Mouse (Mus musculus): ENCODE data around the gene Cadm3.

Cadm3 gene

GRCm38 (mm10) chr1:173359590-173360290 lies 7.8 kb downstream of the Cadm3 start:
- no peak for DNase-seq (ENCODE audit: low read depth, low spot score)

- no peak for DNase-seq (ENCODE audit: low read depth, low spot score)
Measured at GRCm38 (mm10) chr1:173357799-173358198, 9.7 kb downstream of the Cadm3 start.

DNA sequence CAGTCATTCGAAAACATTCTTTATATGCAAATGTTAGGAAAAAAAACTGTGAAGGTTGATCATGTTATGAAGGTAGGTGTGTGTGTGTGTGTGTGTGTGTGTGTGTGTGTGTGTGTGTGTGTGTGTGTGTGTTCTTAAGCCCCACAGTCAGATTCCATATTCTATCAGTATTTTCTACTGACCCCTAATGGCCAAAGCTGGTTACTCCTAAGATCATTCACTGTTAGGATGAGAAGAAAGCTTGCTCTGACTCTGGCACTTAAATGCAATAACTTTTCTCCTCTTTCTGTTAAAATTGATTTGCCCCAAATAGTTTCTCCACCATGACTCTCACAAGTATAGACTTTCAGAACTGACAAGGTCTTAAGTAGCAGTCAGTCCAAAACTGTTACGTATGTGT lies 10.8 kb downstream of the Cadm3 start:
- no peak for DNase-seq (ENCODE audit: low read depth, low spot score)

DNA sequence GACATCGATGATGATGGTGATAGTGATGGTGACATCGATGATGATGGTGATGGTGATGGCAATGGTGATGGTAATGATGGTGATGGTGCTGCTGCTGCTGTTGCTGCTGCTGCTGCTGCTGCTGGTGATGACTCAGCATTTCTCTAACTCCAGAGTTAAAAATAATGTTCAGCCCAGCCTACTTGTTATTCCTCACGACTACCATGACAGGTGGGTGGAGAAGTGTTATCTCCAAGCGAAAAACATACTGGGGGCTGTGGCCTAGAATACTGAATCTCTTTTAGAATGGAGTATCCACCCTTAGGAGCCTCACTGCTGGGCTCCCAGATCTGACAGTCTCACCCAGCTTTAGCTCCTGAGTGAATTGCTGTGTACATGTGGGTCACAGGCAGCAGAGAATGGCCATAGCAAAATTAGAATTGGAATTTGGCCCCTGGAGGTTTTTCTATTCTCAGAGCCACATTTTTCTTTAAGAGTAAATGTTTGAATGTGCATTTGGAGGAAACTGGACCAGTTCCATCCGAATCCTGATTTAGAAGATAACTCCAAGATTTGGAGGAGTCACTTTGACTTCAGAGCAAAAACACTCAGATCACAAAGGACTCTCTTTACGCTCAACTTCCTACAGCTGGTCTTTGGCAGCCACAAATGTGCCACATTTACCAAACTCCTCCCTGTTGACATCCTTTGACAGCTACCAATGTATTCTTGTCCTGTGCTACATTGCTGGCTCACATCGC lies 12.2 kb downstream of the Cadm3 start:
- no peak for DNase-seq (ENCODE audit: low read depth, low spot score)

GRCm38 (mm10) chr1:173350372-173350957 lies 17.0 kb downstream of the Cadm3 start, which contains the start of gene Aim2:
TSS of gene Aim2 (plus strand) at chr1:173350879.
- DNase-seq (ENCODE audit: low read depth, low spot score): no peak

DNA sequence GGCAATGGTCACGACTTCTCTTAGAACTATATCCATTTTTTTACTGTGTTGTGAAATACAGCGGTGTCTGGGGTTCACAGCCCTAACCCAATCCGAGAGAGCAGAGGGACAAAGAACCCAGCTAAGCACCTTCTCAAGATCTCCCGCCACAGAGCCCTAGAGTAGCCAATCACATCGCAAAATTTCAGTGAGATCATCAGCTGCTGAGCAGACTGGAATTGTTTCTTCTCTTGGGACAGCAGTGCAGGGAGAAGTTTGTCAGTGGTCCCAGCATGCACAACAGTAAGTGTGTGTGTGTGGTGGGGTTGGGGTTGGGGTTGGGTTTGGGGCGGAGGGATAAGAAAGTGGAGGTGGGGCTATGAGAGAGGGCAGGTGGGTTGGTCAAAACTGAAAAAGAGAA lies 17.5 kb downstream of the Cadm3 start:
- no peak for DNase-seq (ENCODE audit: low read depth, low spot score)

GRCm38 (mm10) chr1:173349192-173349591 lies 18.3 kb downstream of the Cadm3 start:
- DNase-seq (ENCODE audit: low read depth, low spot score): no peak

DNA sequence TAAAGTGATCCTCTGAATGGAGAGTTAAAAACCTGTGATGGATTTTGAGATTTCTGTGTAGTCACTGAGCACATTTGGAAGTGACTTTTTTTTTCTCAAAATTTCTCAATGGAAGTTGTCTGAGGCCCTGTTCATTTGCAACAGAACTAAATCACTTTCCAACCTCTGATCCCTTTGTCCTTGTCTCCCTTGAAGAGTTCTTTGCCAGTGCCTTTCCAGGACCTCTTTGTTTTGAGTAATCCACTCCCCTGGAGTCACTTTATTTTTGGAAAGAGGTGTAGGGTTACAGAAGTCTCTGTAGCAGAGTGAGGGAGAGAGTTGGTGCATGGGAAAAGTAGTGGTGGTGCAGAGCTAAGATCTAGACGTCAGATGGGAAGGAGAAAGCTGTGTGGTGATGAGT lies 19.0 kb downstream of the Cadm3 start:
- no peak for DNase-seq (ENCODE audit: low read depth, low spot score)

DNA sequence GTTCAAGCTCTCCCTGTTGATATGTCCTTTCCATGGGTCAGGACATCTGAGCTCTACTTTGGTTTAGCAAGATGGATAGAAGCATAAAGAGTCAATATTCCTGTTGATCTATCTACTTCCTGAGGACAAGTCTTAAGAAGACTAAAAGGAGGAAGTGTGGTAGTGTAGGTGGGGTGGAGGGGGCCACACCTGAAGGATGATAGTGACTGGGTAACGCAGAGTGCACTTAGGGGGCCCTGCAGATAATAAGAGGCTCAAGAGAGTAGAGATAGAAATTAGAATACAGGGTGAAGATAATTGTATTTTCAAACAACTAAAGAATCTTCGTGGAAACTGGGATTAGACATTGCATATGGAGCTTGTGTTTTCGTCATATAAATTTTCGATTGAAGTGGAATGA lies 22.4 kb downstream of the Cadm3 start:
- no peak for DNase-seq (ENCODE audit: low read depth, low spot score)

DNA sequence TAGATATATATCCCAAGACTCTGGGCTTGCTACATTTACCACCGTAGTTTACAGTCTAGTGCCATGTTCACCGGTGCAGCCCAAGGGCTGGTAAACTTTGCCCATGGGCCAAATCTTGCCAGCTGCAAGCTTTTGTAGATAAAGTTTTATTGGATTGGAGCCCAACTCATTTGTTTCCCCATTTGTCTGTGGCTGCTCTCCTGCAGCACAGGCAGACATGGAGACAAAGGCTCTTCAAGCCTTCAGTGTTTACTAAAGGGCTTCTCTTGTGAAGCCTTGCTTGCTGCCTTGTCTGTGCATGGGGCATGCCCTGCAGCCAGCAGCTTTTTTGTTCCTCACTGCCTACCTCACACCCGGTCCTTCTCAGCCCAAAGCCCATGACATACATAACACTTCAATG lies 23.6 kb downstream of the Cadm3 start:
- no peak for DNase-seq (ENCODE audit: low read depth, low spot score)

DNA sequence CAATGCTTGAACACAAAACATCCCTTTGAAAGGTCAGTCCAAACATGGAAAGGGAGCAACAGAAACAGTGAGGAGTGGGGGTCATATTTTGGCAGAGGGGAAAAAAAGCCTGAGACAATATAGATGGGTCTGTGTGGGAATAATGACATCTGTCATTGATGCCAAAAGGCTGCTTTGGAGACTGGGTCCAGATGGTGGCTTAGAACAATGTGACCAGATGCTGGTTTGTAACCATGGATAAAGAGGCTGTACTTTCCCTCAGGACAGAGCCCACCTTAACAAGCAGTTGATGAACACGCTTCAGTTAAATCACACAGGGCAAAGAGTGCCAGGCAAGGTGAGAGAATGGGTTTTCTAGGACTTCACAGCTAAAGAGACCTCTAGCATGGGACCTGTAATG lies 25.1 kb downstream of the Cadm3 start:
- no peak for DNase-seq (ENCODE audit: low read depth, low spot score)

DNA sequence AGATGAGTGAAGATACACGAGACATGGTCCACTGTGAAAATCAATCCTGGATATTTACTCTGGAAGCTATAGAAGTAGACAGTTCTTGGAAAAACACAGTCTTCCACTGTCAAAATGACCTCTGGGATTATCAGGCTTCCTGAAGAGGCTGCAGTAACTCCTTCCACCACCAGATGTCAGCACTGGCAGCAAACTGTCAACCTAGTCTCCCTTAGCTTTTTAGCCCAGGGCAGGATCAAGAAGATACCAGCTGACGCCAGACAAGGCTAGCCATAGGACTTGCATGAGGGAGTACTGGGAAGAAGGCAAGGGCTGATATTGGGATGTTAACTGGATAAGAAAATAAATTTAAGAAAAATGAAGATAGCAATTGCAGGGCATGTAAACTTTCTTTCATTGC lies 28.0 kb downstream of the Cadm3 start:
- peak; percentile 57 for DNase-seq (ENCODE audit: low read depth, low spot score)

GRCm38 (mm10) chr1:173337008-173337407 lies 30.5 kb downstream of the Cadm3 start:
- DNase-seq (ENCODE audit: low read depth, low spot score): no peak

- DNase-seq (ENCODE audit: low read depth, low spot score): no peak
Measured at GRCm38 (mm10) chr1:173335903-173336302, 31.6 kb downstream of the Cadm3 start.

DNA sequence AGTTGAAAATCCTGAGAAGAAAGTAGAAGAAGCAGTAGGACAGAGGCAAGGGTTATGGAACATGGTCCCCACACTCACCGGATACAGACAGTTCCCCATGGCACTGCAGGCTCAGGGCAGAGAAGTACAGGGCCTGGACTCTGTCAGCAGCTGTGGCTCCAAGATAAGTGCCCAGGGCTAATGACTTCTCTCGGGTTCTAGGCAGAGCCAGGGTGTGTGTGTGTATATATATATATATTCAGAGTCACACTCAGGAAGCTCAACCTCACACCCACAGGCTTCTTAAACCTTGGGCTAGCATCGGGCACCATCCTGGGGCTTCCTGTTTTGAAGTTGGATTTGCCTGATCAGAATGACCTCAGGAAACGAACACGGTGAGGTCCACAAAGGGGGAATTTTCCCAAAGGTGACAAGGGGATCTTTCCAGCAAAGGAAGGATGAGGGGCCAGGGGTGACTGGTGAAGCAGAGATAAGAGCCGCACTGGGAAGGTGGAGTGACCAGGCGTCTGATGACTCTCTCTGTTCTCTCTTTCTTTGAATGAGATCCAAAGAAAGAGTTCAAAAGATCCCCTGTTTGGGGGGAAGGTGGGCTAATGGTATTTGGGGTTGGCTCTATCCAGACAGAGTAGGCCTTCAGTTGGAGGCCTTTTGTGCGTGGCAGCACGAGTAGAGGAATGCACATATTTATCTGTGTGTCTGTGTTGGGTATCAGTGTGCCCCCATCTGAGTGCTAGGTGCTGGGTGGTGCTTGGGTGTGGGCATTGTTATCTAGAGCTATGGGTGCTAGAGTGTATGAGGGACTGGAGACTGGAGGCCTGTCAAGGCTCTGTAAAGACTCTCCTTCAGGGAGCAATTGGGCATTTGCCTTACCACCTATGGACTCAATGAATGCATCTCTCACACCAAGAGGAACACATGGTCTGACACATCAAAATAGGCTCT lies 33.9 kb downstream of the Cadm3 start, which contains the start of gene Ackr1:
TSS of gene Ackr1 (minus strand) at position 439 of the 942 bp plus-strand sequence.
- DNase-seq (ENCODE audit: low read depth, low spot score): no peak

GRCm38 (mm10) chr1:173332418-173332817 lies 35.1 kb downstream of the Cadm3 start:
- no peak for DNase-seq (ENCODE audit: low read depth, low spot score)

DNA sequence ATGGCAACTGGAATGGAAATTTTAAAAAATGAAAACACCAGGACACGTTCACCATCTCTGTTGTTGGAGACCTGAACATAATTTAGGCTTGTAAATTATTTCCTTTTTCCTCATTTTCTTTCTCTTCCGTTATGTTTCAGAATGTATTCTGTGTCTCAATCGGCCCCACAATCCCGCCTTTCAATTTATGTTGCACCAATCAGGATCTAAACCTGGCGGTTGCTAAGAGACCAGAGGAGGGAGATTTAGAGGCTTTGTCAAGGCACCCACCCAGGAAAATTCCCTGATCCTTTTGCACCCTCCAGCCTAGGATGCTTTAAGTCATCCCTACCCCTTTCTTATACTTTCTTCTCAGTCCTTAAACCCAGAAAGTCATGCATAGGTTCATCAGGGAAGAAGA lies 37.8 kb downstream of the Cadm3 start:
- no peak for DNase-seq (ENCODE audit: low read depth, low spot score)

GRCm38 (mm10) chr1:173329185-173329584 lies 38.3 kb downstream of the Cadm3 start:
- no peak for DNase-seq (ENCODE audit: low read depth, low spot score)

DNA sequence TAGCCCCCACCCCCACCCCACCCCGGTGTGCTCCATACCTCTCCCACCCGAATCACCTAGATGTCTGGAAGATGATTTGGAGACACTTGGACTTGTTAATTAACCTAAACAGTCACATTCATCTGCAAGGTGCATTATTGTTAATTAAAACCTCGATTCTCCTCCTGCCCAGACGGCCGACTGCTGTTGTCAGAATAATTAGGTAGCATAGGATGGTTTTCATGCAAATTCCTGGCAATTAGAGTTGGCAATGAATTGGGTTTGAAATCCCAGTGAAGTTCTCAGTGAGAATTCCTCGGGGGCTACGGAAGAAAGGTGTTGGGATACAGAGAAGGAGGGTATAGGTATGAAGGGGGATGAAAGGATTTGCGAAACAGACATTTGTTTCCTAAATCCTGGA lies 39.0 kb downstream of the Cadm3 start:
- DNase-seq (ENCODE audit: low read depth, low spot score): no peak

GRCm38 (mm10) chr1:173326552-173326951 lies 40.9 kb downstream of the Cadm3 start:
- no peak for DNase-seq (ENCODE audit: low read depth, low spot score)

- no peak for DNase-seq (ENCODE audit: low read depth, low spot score)
Measured at GRCm38 (mm10) chr1:173325395-173325794, 42.1 kb downstream of the Cadm3 start.

DNA sequence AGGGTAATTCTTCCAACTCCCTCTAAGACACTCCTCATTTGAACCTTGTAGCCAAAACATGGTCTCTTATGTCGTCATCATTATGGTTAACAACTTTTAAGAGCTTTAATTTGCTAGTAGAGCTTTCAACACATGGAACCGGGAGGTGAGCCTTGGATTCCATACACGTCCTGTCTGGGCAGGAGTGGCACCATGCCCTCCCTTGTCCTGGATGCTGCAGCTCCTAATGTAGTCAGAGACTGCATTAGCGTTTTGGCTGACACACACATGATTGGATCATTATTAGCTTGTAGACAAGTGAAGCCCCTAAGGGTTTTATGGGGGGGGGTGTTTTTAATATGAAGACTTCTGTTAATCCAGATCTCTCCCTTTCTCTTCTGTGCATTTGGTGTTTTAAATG lies 42.5 kb downstream of the Cadm3 start:
- no peak for DNase-seq (ENCODE audit: low read depth, low spot score)

All from retina, adult 2 months (tissue).